Mouse (Mus musculus): ENCODE results near the gene Olfr1122. TPM values are rescaled to one million over a fixed set of nuclear protein-coding genes. Genes with fewer than 3 reads are reported as not detected.

Olfr1122 gene
- polyA plus RNA-seq (2017; shearing (Covaris generic)) = not detected

DNA sequence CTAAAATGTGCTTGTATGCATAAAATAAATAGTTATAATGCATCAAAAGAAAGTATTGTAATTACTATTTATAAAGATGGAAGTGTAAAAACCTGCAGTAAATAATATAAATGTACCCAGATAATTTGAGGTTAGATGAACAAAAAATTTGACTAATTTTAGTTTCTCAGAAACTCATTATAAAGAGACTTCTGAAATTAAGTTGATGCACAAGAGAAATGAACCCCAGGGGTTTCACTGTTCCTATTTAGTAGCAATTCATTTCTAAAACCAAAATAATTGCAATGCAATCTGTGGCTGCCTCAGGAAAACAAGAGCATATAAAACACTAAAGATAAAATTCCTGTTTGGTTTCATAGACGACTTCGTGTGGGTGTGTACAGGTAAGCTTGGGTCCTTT lies at the start of gene Olfr1122:
Olfr1122 (plus strand) TSS at position 301 of the 400 bp plus-strand sequence.

GRCm38 (mm10) chr2:87354515-87354914 lies 31.1 kb upstream of the Olfr1122 start, which contains the start of gene Olfr1120:
Olfr1120 (plus strand) TSS chr2:87354815.

GRCm38 (mm10) chr2:87369595-87369994 lies 16.1 kb upstream of the Olfr1122 start, which contains the start of gene Olfr1121:
Olfr1121 (plus strand) TSS chr2:87369895.

DNA sequence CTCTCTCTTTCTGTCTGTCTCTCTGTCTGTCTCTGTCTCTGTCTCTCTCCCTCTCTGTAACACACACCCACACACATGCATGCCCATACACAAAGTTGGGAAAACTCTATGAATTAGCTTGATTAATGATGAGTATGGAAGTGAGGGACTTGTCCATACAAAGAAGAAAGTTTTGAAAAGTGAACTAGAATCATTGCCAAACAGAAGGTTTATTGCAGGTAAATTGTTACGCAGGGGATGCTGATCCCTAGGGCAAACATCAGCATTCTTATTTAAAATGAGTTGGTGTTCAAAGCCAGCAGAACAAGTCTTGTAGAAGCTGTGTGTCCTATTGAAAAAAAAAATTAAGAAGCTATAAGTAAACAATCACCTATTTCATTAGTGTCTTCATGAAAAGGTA lies 30.7 kb downstream of the Olfr1122 start, which contains the start of gene Olfr1123:
Olfr1123 (plus strand) TSS at position 301 of the 400 bp plus-strand sequence.

DNA sequence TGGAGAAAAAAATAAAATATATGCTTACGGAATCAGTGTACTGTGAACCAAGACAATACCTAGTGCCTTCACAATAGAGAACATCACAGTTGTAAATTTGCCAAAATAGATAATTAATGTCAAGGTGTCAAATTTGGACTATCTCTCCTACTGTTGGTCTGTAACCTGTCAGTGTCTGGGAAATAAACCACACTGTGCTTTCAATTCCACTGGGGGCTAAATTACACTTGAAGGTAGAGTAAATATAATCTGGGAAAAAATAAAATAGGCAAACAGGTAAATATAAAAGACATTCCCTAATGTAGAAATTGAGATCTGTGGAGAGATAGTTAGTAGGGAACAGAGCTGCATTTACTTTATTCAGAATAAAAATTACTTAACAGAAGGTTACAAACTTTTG lies 44.3 kb downstream of the Olfr1122 start, which contains the start of gene Olfr1124:
Olfr1124 (plus strand) TSS at position 301 of the 400 bp plus-strand sequence.

Other genes starting within 250 kb of the Olfr1122 start
- gene Olfr1110, start 245.5 kb upstream of the Olfr1122 start, polyA plus RNA-seq (2017; shearing (Covaris generic)) = not detected
- not detected for gene Olfr1111, start 233.2 kb upstream of the Olfr1122 start, polyA plus RNA-seq (2017; shearing (Covaris generic))
- not detected for gene Olfr1112, start 198.1 kb upstream of the Olfr1122 start, polyA plus RNA-seq (2017; shearing (Covaris generic))
- not detected for gene Olfr1113, start 176.9 kb upstream of the Olfr1122 start, polyA plus RNA-seq (2017; shearing (Covaris generic))
- not detected for gene Olfr1115, start 137.8 kb upstream of the Olfr1122 start, polyA plus RNA-seq (2017; shearing (Covaris generic))
- 0.02 TPM for gene Olfr1116, start 118.3 kb upstream of the Olfr1122 start, polyA plus RNA-seq (2017; shearing (Covaris generic))
- not detected for gene Olfr1118, start 78.3 kb upstream of the Olfr1122 start, polyA plus RNA-seq (2017; shearing (Covaris generic))
- gene Olfr1120, start 31.0 kb upstream of the Olfr1122 start, polyA plus RNA-seq (2017; shearing (Covaris generic)) = not detected
- not detected for gene Olfr1121, start 16.0 kb upstream of the Olfr1122 start, polyA plus RNA-seq (2017; shearing (Covaris generic))
- gene Olfr1123, start 30.8 kb downstream of the Olfr1122 start, polyA plus RNA-seq (2017; shearing (Covaris generic)) = not detected
- not detected for gene Olfr1124, start 44.4 kb downstream of the Olfr1122 start, polyA plus RNA-seq (2017; shearing (Covaris generic))
- not detected for gene Olfr1126, start 68.1 kb downstream of the Olfr1122 start, polyA plus RNA-seq (2017; shearing (Covaris generic))
- gene Pramel7, start 111.2 kb downstream of the Olfr1122 start, polyA plus RNA-seq (2017; shearing (Covaris generic)) = not detected
- not detected for gene Pramel6, start 120.7 kb downstream of the Olfr1122 start, polyA plus RNA-seq (2017; shearing (Covaris generic))
- gene Olfr153, start 145.9 kb downstream of the Olfr1122 start, polyA plus RNA-seq (2017; shearing (Covaris generic)) = not detected
- gene Olfr1128, start 159.7 kb downstream of the Olfr1122 start, polyA plus RNA-seq (2017; shearing (Covaris generic)) = not detected
- not detected for gene Olfr1129, start 188.1 kb downstream of the Olfr1122 start, polyA plus RNA-seq (2017; shearing (Covaris generic))
- not detected for gene Olfr1130, start 220.4 kb downstream of the Olfr1122 start, polyA plus RNA-seq (2017; shearing (Covaris generic))
- gene Olfr1131, start 241.3 kb downstream of the Olfr1122 start, polyA plus RNA-seq (2017; shearing (Covaris generic)) = not detected

Data from inflammation-experienced regulatory T-cells, adult 16 weeks (primary cell).